Mouse (Mus musculus) CD4-positive, CD25-positive, alpha-beta regulatory T cell, adult 2 months (primary cell): ENCODE results near the gene Ndfip2.

ENCODE experiments used
- DNase-seq: peaks from one replicate; pipeline ENCODE4 v3.0.0-alpha.2; 2012; ENCODE audit warnings: low read depth, low spot score

Ndfip2 gene

DNA sequence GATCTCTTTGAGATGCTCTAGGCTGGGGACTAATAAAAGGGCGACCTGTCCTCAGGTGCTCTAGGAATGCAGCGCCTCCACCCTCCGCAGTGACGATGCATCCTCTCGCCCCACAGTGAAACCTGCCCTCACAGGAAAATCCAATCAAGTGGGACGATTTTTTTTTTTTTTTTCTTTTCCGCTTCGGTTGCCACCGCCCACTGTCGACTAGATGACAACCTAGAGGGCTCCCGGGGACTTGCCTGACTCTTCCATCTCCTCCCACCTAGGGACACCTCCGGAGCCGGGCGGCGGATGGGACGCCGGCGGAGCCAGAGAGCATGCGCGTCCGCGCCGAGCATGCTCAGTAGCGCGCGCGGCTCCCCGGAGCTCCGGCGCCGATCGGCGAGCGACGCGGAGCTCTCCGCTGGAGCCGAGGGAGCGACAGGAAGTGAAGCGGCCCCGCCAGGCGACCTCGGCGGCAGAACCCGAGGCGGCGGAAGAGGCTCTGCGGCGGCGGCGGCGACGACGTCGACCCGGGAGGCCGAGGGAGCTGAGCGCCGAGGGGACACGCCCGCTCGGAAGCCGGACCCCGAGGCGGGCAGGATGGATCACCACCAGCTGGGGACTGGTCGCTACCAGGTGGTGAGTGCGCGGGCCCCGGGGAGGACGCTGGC is at the start of gene Ndfip2:
Gene Ndfip2, plus strand, starts transcription at position 195 of the 656 bp plus-strand sequence.
- peak; percentile 95 for DNase-seq

DNA sequence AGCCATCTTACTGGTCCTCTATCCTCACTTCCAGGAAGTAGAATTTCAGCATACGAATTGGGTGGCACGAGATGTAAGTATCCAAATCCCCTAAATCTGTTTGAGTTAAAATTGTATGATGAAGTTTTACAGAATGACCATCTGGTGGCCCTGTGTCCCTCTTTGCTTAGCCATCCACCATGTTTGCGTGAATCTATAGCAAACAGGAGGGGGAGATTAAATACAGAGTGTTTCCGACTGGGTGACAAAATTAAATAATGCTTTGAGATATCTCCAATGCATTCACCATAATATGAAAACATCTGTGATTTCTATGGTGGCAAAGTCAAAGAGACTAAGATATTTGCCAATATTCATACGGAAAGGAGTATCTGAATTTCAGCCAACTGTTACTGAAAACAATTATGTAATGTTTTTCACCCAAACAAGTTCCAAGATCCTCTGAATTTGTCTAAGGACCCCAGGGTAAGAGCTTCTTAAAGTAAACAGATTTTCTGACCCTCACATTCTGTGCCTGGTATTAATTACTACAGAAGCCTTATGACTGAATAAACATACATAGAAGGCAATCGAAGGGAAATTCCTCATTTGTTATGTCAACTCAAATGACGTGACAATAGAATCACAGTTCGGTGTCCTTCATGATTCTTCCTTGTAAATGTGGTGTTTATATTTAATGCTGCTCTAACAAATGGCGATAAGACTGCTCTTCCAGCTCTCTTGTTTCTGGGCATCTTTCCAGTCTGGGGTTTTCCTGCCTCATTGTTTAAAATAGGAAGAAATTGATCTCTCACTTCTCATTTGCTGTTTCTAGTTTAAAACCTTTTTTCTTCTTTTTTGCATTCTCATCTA is 38.6 kb upstream of the Ndfip2 start:
- no peak for DNase-seq

DNA sequence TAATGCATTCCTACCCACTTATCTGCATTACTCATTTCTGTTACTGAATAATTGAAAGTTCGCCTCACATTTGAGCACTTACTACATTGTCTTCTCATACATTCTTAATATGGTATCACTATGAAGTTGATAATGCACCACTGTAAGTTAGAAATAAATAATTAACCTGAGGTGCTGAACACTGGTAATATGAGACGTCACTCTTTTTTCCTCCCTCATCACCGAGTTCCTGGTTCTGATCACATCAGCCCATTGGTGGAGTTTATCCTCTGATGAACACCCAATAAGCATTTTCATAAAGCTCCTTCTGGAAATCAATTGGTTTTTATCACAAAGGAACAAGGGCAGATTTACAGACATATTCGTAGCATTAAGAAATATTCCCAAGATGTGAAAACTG is 36.1 kb upstream of the Ndfip2 start:
- DNase-seq: no peak

DNA sequence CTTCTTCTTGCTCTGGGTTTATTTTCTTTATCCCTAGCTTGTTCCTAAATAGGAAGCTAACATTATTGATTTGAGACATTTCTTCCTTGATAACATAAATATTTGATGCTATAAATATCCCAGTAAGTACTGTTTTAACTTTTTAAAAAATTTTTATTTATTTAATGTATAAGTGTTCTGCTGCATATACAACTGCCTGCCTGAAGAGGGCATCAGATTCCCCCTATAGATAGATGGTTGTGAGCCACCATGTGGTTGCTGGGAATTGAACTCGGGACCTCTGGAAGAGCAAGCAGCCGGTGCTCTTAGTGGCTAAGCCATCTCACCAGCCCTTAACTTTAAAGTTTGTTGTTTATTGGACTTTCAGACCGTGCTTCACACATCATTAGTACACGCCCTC is 32.6 kb upstream of the Ndfip2 start:
- DNase-seq: peak; percentile 21

DNA sequence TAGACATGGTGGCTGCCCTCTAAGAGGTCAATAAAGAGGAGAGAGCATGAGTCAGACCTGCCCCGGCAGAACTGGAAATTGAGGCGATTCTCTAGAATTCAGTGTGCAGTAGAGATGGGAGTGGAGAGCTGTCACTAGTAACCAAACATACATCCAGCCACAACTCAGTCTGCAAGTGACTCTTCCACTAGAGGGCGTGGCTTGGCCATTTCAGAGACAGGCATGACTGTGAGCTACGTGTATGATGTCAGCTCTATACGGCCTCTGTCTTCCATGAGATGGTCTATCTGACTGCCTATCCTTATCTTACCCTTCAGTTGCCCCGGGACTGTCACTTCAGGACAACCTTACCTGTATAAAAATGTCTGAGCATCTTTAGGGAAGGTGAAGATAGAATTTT is 26.0 kb upstream of the Ndfip2 start:
- peak; percentile 87 for DNase-seq

DNA sequence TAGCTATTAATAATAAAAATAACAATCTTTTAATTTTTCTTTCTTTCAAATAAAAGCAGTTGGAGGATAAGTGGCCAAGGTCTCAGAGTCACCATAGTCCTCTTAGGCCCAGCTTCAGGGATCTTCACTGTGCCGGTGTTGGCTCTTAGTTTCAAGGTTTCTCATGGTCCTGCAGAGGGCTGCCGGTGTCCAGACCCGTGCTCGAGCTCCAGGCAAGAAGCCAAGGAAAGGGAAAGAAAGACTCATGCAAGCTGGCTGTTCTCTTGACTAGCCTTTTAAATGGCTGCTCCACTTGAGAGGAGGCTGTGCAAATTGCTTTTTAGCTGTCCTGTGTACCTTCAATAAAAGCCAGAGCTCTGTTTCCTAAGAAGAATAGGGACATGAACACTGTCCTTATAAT is 21.8 kb upstream of the Ndfip2 start:
- DNase-seq: no peak

DNA sequence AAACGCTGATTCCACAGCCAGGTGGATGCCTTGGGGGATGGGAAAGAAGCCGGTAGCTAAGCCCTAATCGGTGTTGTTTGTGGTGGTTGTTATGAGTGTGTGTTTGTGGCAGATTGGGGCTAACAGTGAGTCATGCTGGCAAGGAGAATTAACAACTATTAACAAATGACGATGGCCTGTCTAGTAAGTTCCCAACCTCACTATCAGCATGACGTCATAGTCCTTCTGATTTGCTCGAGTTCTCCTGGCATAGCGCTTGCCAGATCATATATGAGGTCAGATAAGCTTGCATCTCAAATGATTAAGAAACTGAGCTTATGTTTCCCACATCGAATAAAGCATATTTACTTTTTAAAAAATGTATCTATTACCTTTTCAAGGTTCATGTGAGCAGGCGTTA is 20.6 kb upstream of the Ndfip2 start:
- DNase-seq: no peak

DNA sequence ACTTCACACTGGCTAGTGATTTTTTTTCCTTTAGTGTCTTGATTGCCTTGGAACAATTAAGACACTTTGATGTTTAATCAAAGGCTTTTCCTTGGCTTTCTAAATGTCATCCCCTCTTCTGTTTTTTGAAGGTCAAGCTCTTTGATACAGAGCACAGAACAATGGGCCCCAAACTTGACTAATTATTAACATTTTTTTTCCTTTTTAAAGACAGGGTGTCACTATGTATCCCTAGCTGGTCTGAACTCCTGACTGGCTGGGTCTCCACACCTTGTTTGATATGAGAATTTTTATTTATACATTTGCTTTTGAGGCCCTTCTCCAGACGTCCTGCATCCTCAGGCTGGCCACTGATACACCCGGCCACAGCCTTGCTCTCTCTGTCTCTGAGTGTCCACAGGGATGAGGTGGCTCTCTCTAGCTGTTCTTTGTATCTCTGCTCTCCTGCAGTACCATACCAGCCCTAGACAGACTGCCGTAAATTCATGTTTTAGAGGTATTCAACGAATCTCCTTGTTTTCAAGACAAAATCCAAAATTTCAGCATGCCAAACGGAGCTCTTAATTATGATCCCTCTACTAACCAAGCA is 19.8 kb upstream of the Ndfip2 start:
- DNase-seq: no peak

DNA sequence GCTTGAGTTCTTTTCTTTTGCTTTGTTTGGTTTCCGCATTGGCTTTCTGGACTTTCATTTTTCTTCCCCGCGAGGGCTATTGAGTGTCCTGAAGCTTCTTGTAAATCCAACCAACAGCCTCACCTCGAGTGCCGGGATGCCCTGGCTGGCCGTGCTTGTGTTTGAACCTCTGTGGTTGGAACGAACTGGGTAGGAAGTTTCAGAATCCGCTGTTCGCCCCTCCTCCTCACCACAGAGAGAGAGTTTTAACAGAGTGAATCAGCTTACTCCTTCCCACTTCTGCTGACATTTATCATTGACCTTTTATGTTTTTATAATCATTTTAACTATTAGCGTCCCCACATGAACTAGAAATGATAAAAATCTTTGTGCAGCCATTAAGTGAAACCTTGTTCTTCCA is 18.3 kb upstream of the Ndfip2 start:
- peak; percentile 46 for DNase-seq

DNA sequence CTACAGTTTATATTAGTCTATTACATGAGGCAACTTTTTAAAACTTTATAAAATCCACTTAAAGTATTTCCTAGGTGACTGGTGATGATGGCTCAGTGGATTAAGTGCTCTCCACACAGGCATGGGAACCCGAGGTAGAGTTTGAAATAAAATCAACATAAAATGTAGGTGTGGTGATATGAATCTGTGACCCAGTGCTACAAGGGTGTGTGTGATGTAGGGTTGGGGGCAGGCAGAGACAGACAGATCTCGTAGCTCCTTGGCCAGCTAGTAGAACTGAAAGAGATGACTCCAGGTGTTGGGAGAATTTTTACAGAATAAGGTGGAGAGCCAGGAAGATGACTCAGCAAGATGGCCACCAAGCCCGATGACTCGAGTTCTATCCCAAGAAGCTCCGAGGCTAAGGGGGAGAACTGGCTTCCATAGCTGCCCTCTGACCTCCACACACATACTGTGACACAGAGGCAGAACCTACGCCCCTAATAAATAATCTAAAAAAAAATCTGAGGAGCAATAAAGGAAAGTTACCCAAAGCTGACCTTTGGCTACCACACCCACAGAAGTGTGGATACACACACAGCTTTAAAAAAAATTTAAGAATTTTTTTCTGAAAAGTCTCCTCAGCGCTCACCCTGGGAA is 14.4 kb upstream of the Ndfip2 start:
- no peak for DNase-seq

DNA sequence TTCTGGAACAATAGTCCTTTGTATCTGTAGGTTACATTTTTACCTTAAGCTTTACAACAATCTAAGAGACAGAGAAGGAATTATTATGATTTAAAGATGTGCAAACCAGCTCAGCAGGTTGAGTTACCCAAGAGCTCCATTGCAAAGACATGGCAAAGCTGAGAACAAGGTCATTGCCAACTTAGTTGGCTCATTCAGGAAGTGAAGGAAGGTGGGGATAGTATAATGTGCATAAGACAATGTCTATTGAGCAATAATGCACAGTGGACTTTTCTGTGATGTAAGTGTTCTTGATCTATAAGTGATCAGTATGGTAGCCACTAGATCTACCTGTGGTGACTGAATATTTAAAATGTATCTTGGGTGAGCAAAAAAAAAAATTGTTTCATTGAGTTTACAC is 7.3 kb upstream of the Ndfip2 start:
- no peak for DNase-seq

DNA sequence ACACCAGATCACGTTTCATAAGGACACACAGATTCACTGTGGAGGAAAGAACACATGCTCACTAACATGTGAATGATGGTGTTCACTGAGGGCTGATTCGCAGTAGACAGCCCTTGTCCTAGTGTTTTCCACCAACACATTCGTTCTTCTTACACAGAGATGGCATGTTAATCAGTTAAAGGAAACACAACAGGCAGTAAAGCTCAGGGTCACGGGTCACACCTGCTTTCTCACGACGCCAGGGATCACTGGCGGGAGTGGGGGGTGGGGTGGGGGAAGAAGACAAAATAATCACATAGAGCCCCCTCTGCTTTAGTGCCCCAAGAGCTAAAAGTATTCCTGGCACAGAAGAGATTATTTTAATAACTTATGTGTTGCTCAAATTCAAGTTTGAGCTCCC is 5.1 kb upstream of the Ndfip2 start:
- no peak for DNase-seq

DNA sequence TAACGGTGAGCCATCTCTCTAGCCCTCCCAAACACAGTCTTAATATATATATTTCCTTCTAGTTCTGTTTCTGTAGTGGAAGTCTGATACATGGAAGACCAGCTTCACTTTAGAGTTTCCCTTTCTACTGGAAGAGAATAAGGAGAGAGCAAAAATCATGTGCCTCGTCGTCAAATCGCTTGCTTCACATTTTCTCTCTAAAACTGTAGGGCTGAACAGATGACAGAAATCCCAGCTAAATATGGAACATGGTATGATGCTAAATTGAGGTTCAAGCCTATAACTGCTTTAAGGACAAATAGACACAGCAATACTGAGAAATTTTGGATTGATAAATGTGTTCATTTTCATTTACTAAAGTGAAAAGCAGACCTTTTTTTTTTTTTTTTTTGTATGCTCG is 4.0 kb upstream of the Ndfip2 start:
- DNase-seq: no peak

DNA sequence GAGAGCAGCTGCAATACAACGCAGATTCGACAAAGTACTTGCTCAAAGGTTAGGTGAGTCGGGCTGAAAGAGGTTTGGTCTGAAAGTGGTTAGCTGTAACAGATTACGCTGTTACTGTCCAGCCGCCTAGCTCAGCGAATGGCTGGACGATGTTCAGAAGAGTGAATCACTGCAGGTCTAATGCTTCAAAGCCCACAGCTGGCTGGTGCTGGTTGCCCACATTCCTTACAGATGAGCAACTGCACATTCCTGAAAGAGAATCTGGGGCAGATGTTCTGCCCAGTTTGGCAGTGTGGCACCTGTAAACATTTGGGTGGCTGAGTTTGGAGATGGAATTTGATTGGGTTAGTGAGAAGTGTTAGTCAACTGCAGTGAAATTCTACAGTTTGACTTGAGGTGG is 2.8 kb upstream of the Ndfip2 start:
- no peak for DNase-seq

DNA sequence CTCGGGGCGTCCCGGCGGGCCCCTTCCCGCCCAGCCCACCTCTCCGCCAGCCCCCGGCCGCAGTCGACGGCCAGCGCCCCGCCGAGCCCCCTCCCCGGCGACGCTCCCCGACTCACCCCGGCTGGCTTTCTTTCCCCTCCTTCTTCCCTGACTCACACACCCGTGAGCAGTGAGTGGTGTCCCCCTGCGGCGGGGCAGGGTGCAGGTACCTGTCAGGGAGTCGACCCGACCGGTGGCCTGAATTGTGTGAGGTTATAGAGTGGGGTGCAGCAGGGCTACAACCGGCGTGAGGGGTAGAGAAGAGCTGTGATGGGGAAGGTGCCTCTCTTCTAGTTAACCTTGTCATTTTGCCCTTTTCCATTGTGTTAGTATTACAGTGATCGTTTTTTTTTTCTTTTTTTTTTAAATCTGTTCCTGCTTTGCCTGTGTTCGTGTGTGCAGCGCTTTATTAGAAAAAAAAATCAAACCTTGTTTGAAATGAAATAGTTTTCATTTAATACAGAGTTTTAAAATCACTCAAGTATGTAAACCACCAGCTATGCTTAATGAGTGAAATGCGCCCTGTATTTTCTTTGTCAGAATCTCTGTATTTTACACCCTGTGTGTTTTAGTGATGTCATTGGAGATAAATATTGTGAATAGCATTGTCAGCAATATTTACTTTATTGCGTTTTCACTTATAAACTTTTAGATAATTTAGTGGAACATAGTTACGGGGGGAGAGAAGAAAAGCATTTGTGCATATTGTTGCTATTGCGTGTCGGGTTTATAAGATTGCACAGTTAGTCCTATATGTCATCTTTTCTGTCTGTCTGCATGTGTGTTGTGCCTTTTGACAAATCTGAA is 885 bp downstream of the Ndfip2 start:
- DNase-seq: peak; percentile 73

DNA sequence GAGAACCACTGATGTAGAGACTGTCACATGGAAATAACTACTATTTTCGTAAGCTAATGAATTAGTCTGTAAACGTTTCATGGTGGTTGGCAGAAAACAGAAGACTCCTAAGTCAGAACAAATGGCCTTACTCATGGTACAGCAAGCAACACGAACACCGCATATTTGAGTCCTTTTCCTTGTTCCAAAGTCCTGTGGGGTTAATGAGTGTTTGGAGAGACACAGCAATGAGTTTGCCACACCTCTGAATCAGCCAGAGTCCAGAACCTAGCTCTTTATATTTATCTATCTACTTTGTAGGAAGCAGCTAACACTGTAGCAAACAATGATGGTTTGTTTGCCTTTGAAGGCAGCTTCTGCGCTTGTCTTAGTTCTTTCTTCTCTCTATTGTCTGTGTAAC is 4.5 kb downstream of the Ndfip2 start:
- no peak for DNase-seq

DNA sequence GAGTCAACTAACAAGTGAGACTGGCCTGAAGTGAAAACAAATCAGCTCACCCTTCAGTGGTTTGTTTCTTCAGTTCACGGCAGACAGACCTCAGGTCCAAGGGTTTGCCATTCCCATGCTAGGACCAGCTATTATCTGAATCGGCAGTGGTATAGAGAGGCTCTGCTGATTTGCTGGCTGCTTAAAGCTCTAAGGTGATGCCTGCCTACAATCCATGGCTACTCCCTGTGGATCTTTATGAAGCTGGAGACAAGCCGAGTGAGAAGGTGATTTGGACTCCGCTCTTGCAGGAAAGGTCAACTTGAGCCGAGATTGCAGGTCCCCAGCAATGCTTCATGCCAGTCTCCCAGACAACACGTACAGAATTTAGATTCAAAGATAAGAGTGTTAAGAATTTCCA is 8.7 kb downstream of the Ndfip2 start:
- DNase-seq: no peak

DNA sequence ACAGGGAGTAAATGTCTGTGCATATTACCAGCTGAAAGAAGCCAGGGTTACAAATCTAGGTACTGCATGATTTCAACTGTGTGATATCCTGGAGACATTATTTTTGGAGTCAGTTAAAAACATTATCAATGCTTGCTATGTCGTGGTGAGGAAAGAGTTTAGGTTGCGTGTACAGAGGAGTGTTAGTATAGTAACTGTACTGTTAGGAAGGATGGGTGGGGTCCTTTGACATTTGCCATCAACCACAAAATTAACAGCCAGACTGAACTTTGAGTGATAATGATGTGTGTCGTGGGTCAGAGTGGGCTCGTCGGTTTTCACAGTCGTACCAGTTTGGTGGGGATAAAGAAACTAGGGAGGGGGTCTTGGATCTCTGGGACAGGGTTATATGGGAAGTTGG is 13.7 kb downstream of the Ndfip2 start:
- DNase-seq: peak; percentile 23

DNA sequence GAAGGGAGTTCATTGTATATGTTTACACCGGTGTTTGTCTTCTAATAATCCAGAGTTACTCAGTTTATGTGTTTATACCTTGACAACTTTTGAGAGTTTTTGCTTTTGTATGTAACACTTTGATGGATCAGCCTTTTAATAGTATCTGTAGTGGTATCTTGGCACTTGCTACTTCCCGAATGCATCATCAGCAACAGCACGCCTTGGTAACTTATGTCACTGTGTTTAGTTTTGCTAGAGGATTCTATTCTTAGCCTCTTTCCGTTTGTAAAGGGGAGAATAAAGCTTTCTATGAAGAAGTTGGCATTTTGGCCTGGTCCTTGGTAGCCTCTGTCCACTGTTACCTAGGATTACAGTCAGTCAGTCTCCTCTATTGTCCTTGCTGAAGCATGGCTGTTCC is 14.2 kb downstream of the Ndfip2 start:
- no peak for DNase-seq

DNA sequence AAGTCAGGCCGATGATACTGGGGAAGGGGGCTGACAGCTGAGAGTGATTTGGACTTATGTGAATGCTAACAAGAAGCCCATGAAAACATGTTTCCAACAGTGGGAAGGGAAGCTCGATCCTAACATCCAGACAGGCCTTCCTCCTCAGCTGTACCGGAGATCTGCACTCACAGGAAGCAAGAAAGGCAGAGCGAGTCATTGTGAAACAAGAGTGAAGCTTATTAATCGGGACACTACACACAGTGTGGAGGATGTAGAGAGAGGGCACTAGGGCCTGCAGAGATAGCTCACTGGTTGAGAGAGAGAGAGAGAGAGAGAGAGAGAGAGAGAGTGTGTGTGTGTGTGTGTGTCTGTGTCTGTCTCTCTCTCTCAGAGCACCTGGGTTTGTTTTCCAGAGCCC is 16.8 kb downstream of the Ndfip2 start:
- DNase-seq: peak; percentile 40

DNA sequence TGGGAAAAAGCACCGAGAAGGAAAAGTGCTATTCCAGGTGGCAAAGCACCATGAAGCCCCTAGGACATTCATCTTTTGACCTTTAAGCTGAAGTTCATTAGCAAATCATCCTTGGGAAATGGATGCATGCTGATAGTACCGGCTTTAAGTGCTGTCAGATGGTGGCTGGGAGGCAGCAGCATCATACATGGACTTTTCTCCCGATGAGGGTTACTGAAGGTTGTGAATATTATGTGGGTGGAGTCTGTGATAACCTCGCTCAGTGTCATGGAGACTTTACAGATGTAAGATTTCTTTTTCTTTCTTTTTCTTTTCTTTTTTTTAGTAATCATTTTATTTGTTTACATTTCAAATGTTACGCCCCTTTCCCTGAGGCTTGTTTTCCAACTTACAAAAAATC is 18.9 kb downstream of the Ndfip2 start:
- DNase-seq: no peak

DNA sequence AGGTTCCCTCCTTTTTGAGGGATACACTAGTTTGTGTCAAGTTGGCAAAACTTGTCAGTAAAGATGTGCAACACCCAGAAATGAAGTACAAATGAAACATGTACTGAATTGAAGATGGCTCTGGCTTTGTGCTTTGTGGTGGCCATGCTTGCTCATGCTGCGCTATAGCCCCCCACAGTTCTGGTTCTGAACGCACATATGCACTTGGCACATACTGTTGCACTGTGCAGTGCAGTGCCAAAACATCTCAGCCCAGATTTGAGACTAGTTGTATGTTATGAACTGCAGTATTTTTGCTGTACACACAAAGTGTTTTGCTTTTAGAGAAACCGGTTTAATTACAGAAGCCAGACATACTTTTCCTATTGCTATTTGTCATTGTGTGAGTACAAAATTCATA is 25.7 kb downstream of the Ndfip2 start:
- DNase-seq: no peak
